Mouse (Mus musculus) MEL (cell line): ENCODE measurements around the gene Avp. TPM values are rescaled to one million over a fixed set of nuclear protein-coding genes. Genes with fewer than 3 reads are reported as not detected.

Experiments
- DNase-seq: peaks from one replicate; pipeline ENCODE4 v3.0.0; 2011; ENCODE audit warnings: low read depth, low spot score
- H3K27ac ChIP-seq: 2 replicates; pipeline ENCODE4 v1.5.1; 2012; ENCODE audit warnings: low read depth, mild to moderate bottlenecking, control low read depth, low read length, moderate library complexity; ENCODE audit not compliant: control insufficient read depth
- H3K27me3 ChIP-seq, 2 experiments: fragments of 150-350 bp in 1 of 2; sonication (generic) in 1 of 2; 2 replicates each; pipeline ENCODE4 v1.6.1; 2012; ENCODE audit warnings: low read length in 2 of 2, mild to moderate bottlenecking in 2 of 2, improper control_type of control experiment in 1 of 2, moderate library complexity in 1 of 2; ENCODE audit not compliant: insufficient read depth in 2 of 2, control insufficient read depth in 1 of 2
- H3K36me3 ChIP-seq, 2 experiments: 2 replicates each; pipeline ENCODE4 v1.6.1; 2012 to 2014; ENCODE audit warnings: low read length in 2 of 2, improper control_type of control experiment in 1 of 2, inconsistent platforms in 1 of 2, mild to moderate bottlenecking in 1 of 2; ENCODE audit not compliant: insufficient read depth in 2 of 2, control insufficient read depth in 1 of 2
- H3K4me1 ChIP-seq, 2 experiments: fragments of 150-350 bp in 1 of 2; sonication (generic) in 1 of 2; 2 replicates each; pipeline ENCODE4 v1.6.1; 2012; ENCODE audit warnings: low read length in 2 of 2, improper control_type of control experiment in 1 of 2, mild to moderate bottlenecking in 1 of 2; ENCODE audit not compliant: insufficient read depth in 2 of 2, control insufficient read depth in 1 of 2
- H3K4me3 ChIP-seq, 2 experiments: fragments of 150-350 bp in 1 of 2; sonication (generic) in 1 of 2; 2 replicates each; pipeline ENCODE4 v1.5.1; 2012; ENCODE audit warnings: low read depth in 2 of 2, low read length in 2 of 2, mild to moderate bottlenecking in 2 of 2, moderate library complexity in 2 of 2, control low read depth in 1 of 2, improper control_type of control experiment in 1 of 2; ENCODE audit not compliant: control insufficient read depth in 1 of 2, insufficient read depth in 1 of 2
- H3K79me2 ChIP-seq: 2 replicates; pipeline ENCODE4 v1.6.1; 2012; ENCODE audit warnings: mild to moderate bottlenecking, low read length, moderate library complexity; ENCODE audit not compliant: control insufficient read depth, poor library complexity, insufficient read depth
- H3K9ac ChIP-seq: 2 replicates; pipeline ENCODE4 v1.6.1; 2012; ENCODE audit warnings: low read depth, mild to moderate bottlenecking, control low read depth, low read length, moderate library complexity; ENCODE audit not compliant: control insufficient read depth, poor library complexity, severe bottlenecking
- H3K9me3 ChIP-seq: fragments of 150-350 bp; sonication (generic); replicated peaks from 2 replicates; pipeline ENCODE4 v1.6.1; 2012; ENCODE audit warnings: mild to moderate bottlenecking, low read length, improper control_type of control experiment, moderate library complexity; ENCODE audit not compliant: insufficient read depth
- CHD1 ChIP-seq: IDR thresholded peaks from 2 replicates; pipeline ENCODE4 v1.6.1; 2012; ENCODE audit warnings: low read depth, mild to moderate bottlenecking, inconsistent platforms, low read length, improper control_type of control experiment
- CHD2 ChIP-seq: IDR thresholded peaks from 2 replicates; pipeline ENCODE4 v1.6.1; 2011; ENCODE audit warnings: low read length, improper control_type of control experiment
- CTCF ChIP-seq, 3 experiments: IDR thresholded peaks in 2 of 3; conservative IDR thresholded peaks in 1 of 3; 2 replicates each; pipeline ENCODE4 v1.5.1; 2011 to 2012; ENCODE audit warnings: low read length in 3 of 3, low read depth in 2 of 3, mild to moderate bottlenecking in 2 of 3, improper control_type of control experiment in 1 of 3, inconsistent platforms in 1 of 3, mixed read lengths in 1 of 3, moderate library complexity in 1 of 3; ENCODE audit not compliant: control insufficient read depth in 1 of 3, insufficient read depth in 1 of 3, poor library complexity in 1 of 3, severe bottlenecking in 1 of 3
- E2F4 ChIP-seq: IDR thresholded peaks from 2 replicates; pipeline ENCODE4 v1.6.1; 2011; ENCODE audit warnings: low read depth, low read length, improper control_type of control experiment, borderline replicate concordance
- ELF1 ChIP-seq: IDR thresholded peaks from 2 replicates; pipeline ENCODE4 v1.6.1; 2014; ENCODE audit warnings: low read depth, mild to moderate bottlenecking, inconsistent platforms, low read length, improper control_type of control experiment, moderate library complexity
- EP300 ChIP-seq, 2 experiments: IDR thresholded peaks; 2 replicates each; pipeline ENCODE4 v1.6.1; 2011; ENCODE audit warnings: improper control_type of control experiment in 2 of 2, low read length in 2 of 2, low read depth in 1 of 2, mild to moderate bottlenecking in 1 of 2
- GABPA ChIP-seq: IDR thresholded peaks from 2 replicates; pipeline ENCODE4 v1.6.1; 2012; ENCODE audit warnings: low read depth, mild to moderate bottlenecking, inconsistent platforms, low read length, improper control_type of control experiment, moderate library complexity
- GATA1 ChIP-seq: IDR thresholded peaks from 2 replicates; pipeline ENCODE4 v1.6.1; 2011; ENCODE audit warnings: low read depth, low read length, improper control_type of control experiment
- JUND ChIP-seq: IDR thresholded peaks from 2 replicates; pipeline ENCODE4 v1.6.1; 2011; ENCODE audit warnings: low read depth, mild to moderate bottlenecking, improper control_type of control experiment, low read length
- KAT2A ChIP-seq: conservative IDR thresholded peaks from 2 replicates; pipeline ENCODE4 v1.6.1; 2012; ENCODE audit warnings: low read depth, low read length, improper control_type of control experiment, inconsistent platforms
- MAFK ChIP-seq: IDR thresholded peaks from 2 replicates; pipeline ENCODE4 v1.6.1; 2011; ENCODE audit warnings: low read depth, mild to moderate bottlenecking, low read length, improper control_type of control experiment, borderline replicate concordance
- MAX ChIP-seq: IDR thresholded peaks from 2 replicates; pipeline ENCODE4 v1.6.1; 2011; ENCODE audit warnings: low read length, improper control_type of control experiment
- MEF2A ChIP-seq: IDR thresholded peaks from 2 replicates; pipeline ENCODE4 v1.6.1; 2014; ENCODE audit warnings: low read depth, mild to moderate bottlenecking, inconsistent platforms, low read length, improper control_type of control experiment; ENCODE audit not compliant: poor library complexity, insufficient replicate concordance, severe bottlenecking; ENCODE audit errors: extremely low read depth
- MXI1 ChIP-seq: IDR thresholded peaks from 2 replicates; pipeline ENCODE4 v1.6.1; 2011; ENCODE audit warnings: mild to moderate bottlenecking, low read depth, low read length, improper control_type of control experiment
- MYB ChIP-seq: IDR thresholded peaks from 2 replicates; pipeline ENCODE4 v1.6.1; 2011; ENCODE audit warnings: mild to moderate bottlenecking, low read depth, low read length, improper control_type of control experiment
- MYC ChIP-seq: IDR thresholded peaks from 2 replicates; pipeline ENCODE4 v1.6.1; 2011; ENCODE audit warnings: low read depth, mild to moderate bottlenecking, low read length, improper control_type of control experiment, moderate library complexity
- NELFE ChIP-seq: IDR thresholded peaks from 2 replicates; pipeline ENCODE4 v1.6.1; 2011; ENCODE audit warnings: low read depth, low read length, improper control_type of control experiment
- NRF1 ChIP-seq: IDR thresholded peaks from 2 replicates; pipeline ENCODE4 v1.6.1; 2014; ENCODE audit warnings: low read depth, mild to moderate bottlenecking, inconsistent platforms, low read length, improper control_type of control experiment, moderate library complexity; ENCODE audit not compliant: poor library complexity, insufficient read depth, severe bottlenecking
- POLR2A ChIP-seq, 2 experiments: IDR thresholded peaks; 2 replicates each; pipeline ENCODE4 v1.6.1; 2011 to 2012; ENCODE audit warnings: low read length in 2 of 2, mild to moderate bottlenecking in 2 of 2, control low read depth in 1 of 2, improper control_type of control experiment in 1 of 2, low read depth in 1 of 2, moderate library complexity in 1 of 2; ENCODE audit not compliant: control insufficient read depth in 1 of 2, insufficient read depth in 1 of 2, poor library complexity in 1 of 2
- POLR2AphosphoS2 ChIP-seq: IDR thresholded peaks from 2 replicates; pipeline ENCODE4 v1.6.1; 2011; ENCODE audit warnings: low read length, improper control_type of control experiment
- POLR2AphosphoS5 ChIP-seq: IDR thresholded peaks from 2 replicates; pipeline ENCODE4 v1.6.1; 2012; ENCODE audit warnings: low read depth, borderline replicate concordance, mild to moderate bottlenecking, inconsistent platforms, low read length, moderate library complexity, mixed read lengths
- RAD21 ChIP-seq: IDR thresholded peaks from 2 replicates; pipeline ENCODE4 v1.6.1; 2011; ENCODE audit warnings: mild to moderate bottlenecking, low read depth, low read length, improper control_type of control experiment
- RCOR1 ChIP-seq: IDR thresholded peaks from 2 replicates; pipeline ENCODE4 v1.6.1; 2012; ENCODE audit warnings: low read depth, mild to moderate bottlenecking, inconsistent platforms, low read length, improper control_type of control experiment
- SIN3A ChIP-seq: IDR thresholded peaks from 2 replicates; pipeline ENCODE4 v1.6.1; 2012; ENCODE audit warnings: low read length, improper control_type of control experiment, inconsistent platforms
- SMC3 ChIP-seq: IDR thresholded peaks from 2 replicates; pipeline ENCODE4 v1.6.1; 2011; ENCODE audit warnings: low read depth, low read length, improper control_type of control experiment
- TAL1 ChIP-seq: IDR thresholded peaks from 2 replicates; pipeline ENCODE4 v1.6.1; 2012; ENCODE audit warnings: mild to moderate bottlenecking, inconsistent platforms, low read length, moderate library complexity, mixed read lengths
- TBP ChIP-seq: IDR thresholded peaks from 2 replicates; pipeline ENCODE4 v1.8.0; 2011; ENCODE audit warnings: low read depth, low read length, improper control_type of control experiment
- USF2 ChIP-seq, 2 experiments: IDR thresholded peaks; 2 replicates each; pipeline ENCODE4 v1.6.1; 2011 to 2012; ENCODE audit warnings: improper control_type of control experiment in 2 of 2, low read length in 2 of 2, borderline replicate concordance in 1 of 2, inconsistent platforms in 1 of 2, low read depth in 1 of 2, mild to moderate bottlenecking in 1 of 2; ENCODE audit not compliant: insufficient read depth in 1 of 2
- ZC3H11A ChIP-seq: IDR thresholded peaks from 2 replicates; pipeline ENCODE4 v1.6.1; 2012; ENCODE audit warnings: low read depth, mild to moderate bottlenecking, inconsistent platforms, low read length, improper control_type of control experiment
- ZKSCAN1 ChIP-seq: IDR thresholded peaks from 2 replicates; pipeline ENCODE4 v1.6.1; 2012; ENCODE audit warnings: low read depth, mild to moderate bottlenecking, inconsistent platforms, low read length, improper control_type of control experiment, moderate library complexity
- ZMIZ1 ChIP-seq: IDR thresholded peaks from 2 replicates; pipeline ENCODE4 v1.6.1; 2012; ENCODE audit warnings: low read depth, mild to moderate bottlenecking, inconsistent platforms, low read length, improper control_type of control experiment, moderate library complexity
- ZNF384 ChIP-seq: IDR thresholded peaks from 2 replicates; pipeline ENCODE4 v1.6.1; 2012; ENCODE audit warnings: low read depth, mild to moderate bottlenecking, inconsistent platforms, low read length, improper control_type of control experiment
- polyA plus RNA-seq, 2 experiments: library from polyadenylated mRNA; stranded (reverse) in 1 of 2; unstranded in 1 of 2; fragments of >175 nt in 1 of 2; fragments of >200 nt in 1 of 2; gene quantifications; 2 replicates each; pipeline versions ENCODE4 v1.2.1 to v1.2.4; 2012; ENCODE audit warnings: low replicate concordance in 2 of 2, low read depth in 1 of 2; ENCODE audit not compliant: insufficient read length in 2 of 2, insufficient read depth in 1 of 2, missing spikeins in 1 of 2
- total RNA-seq: library from RNA; depleted of rRNA; stranded (reverse); fragments of 300-350 nt; gene quantifications from 2 replicates; pipeline ENCODE4 v1.2.3, GENCODE M21; 2012

Avp gene
- total and polyA plus RNA-seq, 3 experiments = not detected

DNA sequence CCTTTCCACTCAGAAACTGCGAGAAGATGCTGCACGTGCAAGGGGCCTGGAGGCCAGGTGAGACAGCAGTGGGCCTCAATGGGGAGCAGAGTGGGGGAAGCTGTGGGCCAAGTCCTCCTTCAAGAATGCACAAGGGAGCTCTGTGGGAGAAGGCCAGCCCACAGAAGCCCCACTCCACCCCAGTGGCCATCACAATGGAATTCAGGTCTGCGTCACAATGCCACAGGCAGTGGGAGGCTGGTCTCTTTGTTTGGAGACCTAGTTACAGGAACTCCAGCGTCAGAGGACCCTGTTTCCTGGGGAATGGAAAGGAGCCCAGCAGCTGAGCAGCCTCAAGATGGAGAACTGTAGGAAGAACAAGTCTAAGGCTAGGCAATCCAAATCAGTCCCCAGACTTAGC lies 6.8 kb upstream of the Avp start:
- peaks cover 11 to 25% of the 10 kb centered on the region in 2 experiments for H3K4me1 ChIP-seq
- peaks cover 0 to 8% of the 10 kb centered on the region in 2 experiments; a peak in 2 of 4 replicates for H3K36me3 ChIP-seq
- no peak overlapping the region for H3K27ac ChIP-seq
- H3K9ac ChIP-seq = no peak overlapping the region
- TF ChIP-seq CHD2 (no peak), ELF1 (no peak), POLR2AphosphoS2 (no peak), NRF1 (no peak), ZMIZ1 (no peak), POLR2A (IDR thresholded peaks at IDR 0.05; ENCODE audit: control insufficient read depth in 1 of 2, insufficient read depth in 1 of 2, low read depth in 1 of 2, low read length in 2 of 2, poor library complexity in 1 of 2) (no peak), MAFK (no peak), MXI1 (no peak), TAL1 (no peak), CHD1 (no peak), ZC3H11A (no peak), USF2 (IDR thresholded peaks at IDR 0.05; ENCODE audit: borderline replicate concordance in 1 of 2, insufficient read depth in 1 of 2, low read depth in 1 of 2, low read length in 2 of 2) (no peak)
- DNase-seq = no peak
- H3K27me3 ChIP-seq = no peaks in the 10 kb centered on the region
- H3K4me3 ChIP-seq = no peak overlapping the region
- H3K79me2 ChIP-seq = no peaks in the 10 kb centered on the region
- H3K9me3 ChIP-seq = no peaks in the 10 kb centered on the region

DNA sequence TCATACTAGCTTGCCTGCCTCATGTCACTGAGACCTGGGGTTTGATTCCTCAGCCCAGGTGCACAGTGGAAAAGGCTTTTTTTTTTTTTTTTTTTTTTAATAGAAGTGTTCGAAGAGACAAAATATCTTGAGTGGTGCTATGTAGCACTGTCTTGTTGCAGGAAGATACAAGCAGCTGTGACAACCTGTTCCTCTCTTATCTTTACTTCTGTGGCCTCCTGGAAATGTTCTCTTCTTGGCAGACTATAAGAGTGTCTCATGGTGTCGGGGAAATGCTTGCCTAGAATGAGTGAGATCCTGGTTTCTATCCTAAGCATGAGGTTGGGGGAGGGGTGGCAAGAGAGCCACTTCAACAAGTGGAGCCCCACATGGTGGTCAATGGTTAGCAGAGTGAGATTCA lies 6.0 kb upstream of the Avp start:
- Histone ChIP-seq H3K79me2 (no peaks in the 10 kb centered on the region), H3K9me3 (no peaks in the 10 kb centered on the region), H3K36me3 (peaks cover 0 to 8% of the 10 kb centered on the region in 2 experiments; a peak in 2 of 4 replicates), H3K27ac (peak overlapping the region; percentile 8; the same call in 1 of the 2 replicates), H3K9ac (no peak overlapping the region), H3K4me3 (no peak overlapping the region), H3K4me1 (peaks cover 11 to 25% of the 10 kb centered on the region in 2 experiments), H3K27me3 (no peaks in the 10 kb centered on the region)
- DNase-seq = peak; percentile 67
- TF ChIP-seq POLR2A (IDR thresholded peaks at IDR 0.05; ENCODE audit: control insufficient read depth in 1 of 2, insufficient read depth in 1 of 2, low read depth in 1 of 2, low read length in 2 of 2, poor library complexity in 1 of 2) (no peak), MYC (peak; percentile 46; the same call in 1 of the 2 replicates), TBP (no peak), TAL1 (no peak), CTCF (IDR thresholded peaks at IDR 0.05 in 2 of 3, conservative IDR thresholded peaks at IDR 0.05 in 1 of 3; ENCODE audit: control insufficient read depth in 1 of 3, insufficient read depth in 1 of 3, low read depth in 2 of 3, low read length in 3 of 3, poor library complexity in 1 of 3, severe bottlenecking in 1 of 3) (no peak), MAFK (no peak), SIN3A (peak; percentile 46), E2F4 (no peak), EP300 (IDR thresholded peaks at IDR 0.05; ENCODE audit: low read depth in 1 of 2, low read length in 2 of 2) (peak; percentile 12 to 30; a peak in 3 of 4 replicates), MYB (no peak), ZNF384 (peak; percentile 88), MAX (peak; percentile 38; the same call in 1 of the 2 replicates), ELF1 (no peak), SMC3 (no peak), GABPA (no peak), NELFE (no peak), ZKSCAN1 (no peak), MEF2A (no peak), JUND (no peak), GATA1 (peak; percentile 72), RAD21 (no peak), KAT2A (no peak), RCOR1 (no peak), MXI1 (no peak), POLR2AphosphoS5 (no peak)
